Mouse (Mus musculus): ENCODE measurements around the gene Ap2s1. TPM values are rescaled to one million over a fixed set of nuclear protein-coding genes. Genes with fewer than 3 reads are reported as not detected.
"Not testable (repeated sequence)": the region's sequence is repeated elsewhere in the genome, so short reads cannot be mapped to it uniquely, and the experiment has no call there.

Gene Ap2s1
- polyA plus RNA-seq (2012): 136 and 162 TPM in 2 replicates

- H3K9me3 ChIP-seq (ENCODE audit: control insufficient read depth, low read length): no peaks in the 10 kb centered on the region
- peaks cover 37% of the 10 kb centered on the region for H3K4me1 ChIP-seq (ENCODE audit: control insufficient read depth)
- TF ChIP-seq TAL1 (IDR thresholded peaks at IDR 0.05; ENCODE audit: low read length): no peak
- TF ChIP-seq GATA1 (IDR thresholded peaks at IDR 0.05; ENCODE audit: low read length): no peak
- peaks cover 31% of the 10 kb centered on the region for H3K36me3 ChIP-seq (ENCODE audit: control insufficient read depth)
- no peaks in the 10 kb centered on the region for H3K27me3 ChIP-seq (ENCODE audit: control insufficient read depth)
- peak within 1 kb of the TSS; percentile 93 for H3K4me3 ChIP-seq (replicated peaks)
Observed at GRCm38 (mm10) chr7:16738073-16738696, at the start of gene Ap2s1. Gene Ap2s1, plus strand, starts transcription at chr7:16738410.

GRCm38 (mm10) chr7:16689196-16689595 lies 49.0 kb upstream of the Ap2s1 start:
- Histone ChIP-seq H3K9me3 (ENCODE audit: control insufficient read depth, low read length) (peaks cover 8% of the 10 kb centered on the region), H3K36me3 (ENCODE audit: control insufficient read depth) (no peaks in the 10 kb centered on the region), H3K4me1 (ENCODE audit: control insufficient read depth) (no peaks in the 10 kb centered on the region), H3K4me3 (replicated peaks) (no peak overlapping the region), H3K27me3 (ENCODE audit: control insufficient read depth) (no peaks in the 10 kb centered on the region)
- TF ChIP-seq GATA1 (IDR thresholded peaks at IDR 0.05; ENCODE audit: low read length) (no peak), TAL1 (IDR thresholded peaks at IDR 0.05; ENCODE audit: low read length) (no peak)

- no peaks in the 10 kb centered on the region for H3K36me3 ChIP-seq (ENCODE audit: control insufficient read depth)
- H3K4me3 ChIP-seq (replicated peaks): no peak overlapping the region
- H3K27me3 ChIP-seq (ENCODE audit: control insufficient read depth): no peaks in the 10 kb centered on the region
- H3K9me3 ChIP-seq (ENCODE audit: control insufficient read depth, low read length): no peaks in the 10 kb centered on the region
- TF ChIP-seq GATA1 (IDR thresholded peaks at IDR 0.05; ENCODE audit: low read length): no peak
- no peak for TF ChIP-seq TAL1 (IDR thresholded peaks at IDR 0.05; ENCODE audit: low read length)
- H3K4me1 ChIP-seq (ENCODE audit: control insufficient read depth): no peaks in the 10 kb centered on the region
Observed at GRCm38 (mm10) chr7:16695025-16695424, 43.2 kb upstream of the Ap2s1 start.

GRCm38 (mm10) chr7:16699042-16699441 lies 39.2 kb upstream of the Ap2s1 start:
- H3K4me1 ChIP-seq (ENCODE audit: control insufficient read depth): no peaks in the 10 kb centered on the region
- no peaks in the 10 kb centered on the region for H3K9me3 ChIP-seq (ENCODE audit: control insufficient read depth, low read length)
- no peaks in the 10 kb centered on the region for H3K36me3 ChIP-seq (ENCODE audit: control insufficient read depth)
- TF ChIP-seq GATA1 (IDR thresholded peaks at IDR 0.05; ENCODE audit: low read length) (no peak), TAL1 (IDR thresholded peaks at IDR 0.05; ENCODE audit: low read length) (no peak)
- no peaks in the 10 kb centered on the region for H3K27me3 ChIP-seq (ENCODE audit: control insufficient read depth)
- no peak overlapping the region for H3K4me3 ChIP-seq (replicated peaks)

- TF ChIP-seq GATA1 (IDR thresholded peaks at IDR 0.05; ENCODE audit: low read length): no peak
- TF ChIP-seq TAL1 (IDR thresholded peaks at IDR 0.05; ENCODE audit: low read length): no peak
- Histone ChIP-seq H3K36me3 (ENCODE audit: control insufficient read depth) (no peaks in the 10 kb centered on the region), H3K4me3 (replicated peaks) (no peak overlapping the region), H3K4me1 (ENCODE audit: control insufficient read depth) (no peaks in the 10 kb centered on the region), H3K27me3 (ENCODE audit: control insufficient read depth) (no peaks in the 10 kb centered on the region), H3K9me3 (ENCODE audit: control insufficient read depth, low read length) (no peaks in the 10 kb centered on the region)
Observed at GRCm38 (mm10) chr7:16700583-16700982, 37.6 kb upstream of the Ap2s1 start.

GRCm38 (mm10) chr7:16706385-16706784 lies 31.8 kb upstream of the Ap2s1 start:
- no peak for TF ChIP-seq GATA1 (IDR thresholded peaks at IDR 0.05; ENCODE audit: low read length)
- TF ChIP-seq TAL1 (IDR thresholded peaks at IDR 0.05; ENCODE audit: low read length): no peak
- H3K4me3 ChIP-seq (replicated peaks): no peak overlapping the region
- H3K9me3 ChIP-seq (ENCODE audit: control insufficient read depth, low read length): no peaks in the 10 kb centered on the region
- no peaks in the 10 kb centered on the region for H3K36me3 ChIP-seq (ENCODE audit: control insufficient read depth)
- H3K27me3 ChIP-seq (ENCODE audit: control insufficient read depth): peaks cover 2% of the 10 kb centered on the region; the same call in 1 of the 2 replicates
- no peaks in the 10 kb centered on the region for H3K4me1 ChIP-seq (ENCODE audit: control insufficient read depth)

GRCm38 (mm10) chr7:16708244-16708643 lies 30.0 kb upstream of the Ap2s1 start:
- no peaks in the 10 kb centered on the region for H3K36me3 ChIP-seq (ENCODE audit: control insufficient read depth)
- no peak for TF ChIP-seq GATA1 (IDR thresholded peaks at IDR 0.05; ENCODE audit: low read length)
- no peaks in the 10 kb centered on the region for H3K9me3 ChIP-seq (ENCODE audit: control insufficient read depth, low read length)
- peaks cover 2% of the 10 kb centered on the region; the same call in 1 of the 2 replicates for H3K27me3 ChIP-seq (ENCODE audit: control insufficient read depth)
- no peak overlapping the region for H3K4me3 ChIP-seq (replicated peaks)
- H3K4me1 ChIP-seq (ENCODE audit: control insufficient read depth): no peaks in the 10 kb centered on the region

- Histone ChIP-seq H3K9me3 (ENCODE audit: control insufficient read depth, low read length) (no peaks in the 10 kb centered on the region), H3K36me3 (ENCODE audit: control insufficient read depth) (no peaks in the 10 kb centered on the region), H3K27me3 (ENCODE audit: control insufficient read depth) (peaks cover 2% of the 10 kb centered on the region; the same call in 1 of the 2 replicates), H3K4me3 (replicated peaks) (no peak overlapping the region), H3K4me1 (ENCODE audit: control insufficient read depth) (no peaks in the 10 kb centered on the region)
- no peak for TF ChIP-seq GATA1 (IDR thresholded peaks at IDR 0.05; ENCODE audit: low read length)
- no peak for TF ChIP-seq TAL1 (IDR thresholded peaks at IDR 0.05; ENCODE audit: low read length)
Observed at GRCm38 (mm10) chr7:16710604-16711003, 27.6 kb upstream of the Ap2s1 start.

- no peak for TF ChIP-seq GATA1 (IDR thresholded peaks at IDR 0.05; ENCODE audit: low read length)
- no peak for TF ChIP-seq TAL1 (IDR thresholded peaks at IDR 0.05; ENCODE audit: low read length)
- no peaks in the 10 kb centered on the region for H3K4me1 ChIP-seq (ENCODE audit: control insufficient read depth)
- no peaks in the 10 kb centered on the region for H3K27me3 ChIP-seq (ENCODE audit: control insufficient read depth)
- H3K36me3 ChIP-seq (ENCODE audit: control insufficient read depth): no peaks in the 10 kb centered on the region
- no peak overlapping the region for H3K4me3 ChIP-seq (replicated peaks)
- H3K9me3 ChIP-seq (ENCODE audit: control insufficient read depth, low read length): no peaks in the 10 kb centered on the region
Observed at GRCm38 (mm10) chr7:16712633-16713415, 25.4 kb upstream of the Ap2s1 start.

GRCm38 (mm10) chr7:16716456-16717152 lies 21.6 kb upstream of the Ap2s1 start:
- not testable (repeated sequence) for H3K4me1 ChIP-seq (ENCODE audit: control insufficient read depth); H3K9me3 ChIP-seq (ENCODE audit: control insufficient read depth, low read length); H3K27me3 ChIP-seq (ENCODE audit: control insufficient read depth); H3K4me3 ChIP-seq (replicated peaks); H3K36me3 ChIP-seq (ENCODE audit: control insufficient read depth)

All from erythroblast, embryonic 14.5 days (primary cell).